Comparison of ENCODE assay signal across 21 mouse cellular contexts in genomic region chr8:61555343-61555742, GRCm38 (mm10).
DNase-seq lines count a peak whose midpoint lies in the region; ATAC-seq and TF ChIP-seq lines count a peak whose summit lies in the region.
"Had no signal": no experiment of that assay in that cellular context is flagged by ENCODE, and none has a peak within 500 bp of the region (broad histone marks: within the 10 kb centered on the region; RNA-seq: fewer than 3 reads in every experiment).

No protein-coding gene starts in this region.

- TF ChIP-seq CTCF in forebrain, postnatal 0 days (IDR thresholded peaks at IDR 0.05; ENCODE audit: low read depth): no peak

- no peak for DNase-seq in forebrain, postnatal 0 days
- no peak for DNase-seq in hindbrain, embryonic 11.5 days (ENCODE audit: low spot score)
- DNase-seq in embryonic facial prominence, embryonic 14.5 days (ENCODE audit: low spot score): no peak
- DNase-seq in left cerebral cortex, postnatal 10 days (ENCODE audit: extremely low spot score in 1 of 2, low spot score in 2 of 2): no peak
- no peak for DNase-seq in frontal cortex, postnatal 14 days (ENCODE audit: low spot score in 2 of 2)
- DNase-seq: adrenal gland, postnatal 36 days; B cell, adult 2 months; cerebellum, adult 9-10 months; layer of hippocampus, postnatal 36 days; lung, embryonic 14.5 days; thymus, postnatal 14 days had no signal

- no peak overlapping the region for H3K4me3 ChIP-seq in forebrain, embryonic 13.5 days
- H3K4me3 ChIP-seq in forebrain, postnatal 0 days (ENCODE audit: low read depth, low read length): no peak overlapping the region
- H3K4me3 ChIP-seq in hindbrain, embryonic 11.5 days (ENCODE audit: low read depth, low read length): no peak overlapping the region
- no peak overlapping the region for H3K4me3 ChIP-seq in hindbrain, embryonic 16.5 days (ENCODE audit: low read length)
- no peak overlapping the region for H3K4me3 ChIP-seq in embryonic facial prominence, embryonic 14.5 days (ENCODE audit: low read depth, low read length)
- no peak overlapping the region for H3K4me3 ChIP-seq in midbrain, embryonic 15.5 days
- H3K4me3 ChIP-seq: forebrain, embryonic 15.5 days; limb, embryonic 10.5 days; liver, embryonic 12.5 days; neural tube, embryonic 12.5 days had no signal

- intact Hi-C loops in left cerebral cortex, postnatal 10 days (cut with DNase I): no loop called here

- H3K4me2 ChIP-seq in forebrain, embryonic 13.5 days: no peak overlapping the region
- no peak overlapping the region for H3K4me2 ChIP-seq in forebrain, postnatal 0 days (ENCODE audit: low read depth)
- H3K4me2 ChIP-seq in hindbrain, embryonic 11.5 days (replicated peaks; ENCODE audit: low read depth, low read length): no peak overlapping the region
- no peak overlapping the region for H3K4me2 ChIP-seq in hindbrain, embryonic 16.5 days (ENCODE audit: low read length)
- H3K4me2 ChIP-seq in embryonic facial prominence, embryonic 14.5 days (ENCODE audit: low read depth, low read length): no peak overlapping the region
- no peak overlapping the region for H3K4me2 ChIP-seq in midbrain, embryonic 15.5 days
- H3K4me2 ChIP-seq: forebrain, embryonic 15.5 days; liver, embryonic 12.5 days; lung, embryonic 14.5 days; neural tube, embryonic 12.5 days had no signal

- H3K9me3 ChIP-seq in forebrain, embryonic 13.5 days (replicated peaks): peaks cover under 1% of the 10 kb centered on the region; the same call in 1 of the 2 replicates
- H3K9me3 ChIP-seq in forebrain, postnatal 0 days (ENCODE audit: low read length): no peaks in the 10 kb centered on the region
- no peaks in the 10 kb centered on the region for H3K9me3 ChIP-seq in hindbrain, embryonic 11.5 days (ENCODE audit: control insufficient read depth, low read length)
- no peaks in the 10 kb centered on the region for H3K9me3 ChIP-seq in hindbrain, embryonic 16.5 days (ENCODE audit: control insufficient read depth, low read length)
- H3K9me3 ChIP-seq in embryonic facial prominence, embryonic 14.5 days (ENCODE audit: control insufficient read depth, low read length): peaks cover 2% of the 10 kb centered on the region; the same call in 1 of the 2 replicates
- no peaks in the 10 kb centered on the region for H3K9me3 ChIP-seq in midbrain, embryonic 15.5 days
- H3K9me3 ChIP-seq: forebrain, embryonic 15.5 days; limb, embryonic 10.5 days; liver, embryonic 12.5 days had no signal

- ATAC-seq in forebrain, embryonic 13.5 days: peak; percentile 76; the same call in 1 of the 2 replicates
- no peak for ATAC-seq in forebrain, postnatal 0 days
- ATAC-seq in hindbrain, embryonic 11.5 days (ENCODE audit: low FRiP score): peak; percentile 63; the same call in 1 of the 2 replicates
- ATAC-seq in hindbrain, embryonic 16.5 days: no peak
- peak; percentile 22; the same call in 1 of the 2 replicates for ATAC-seq in embryonic facial prominence, embryonic 14.5 days (ENCODE audit: low read depth)
- peak; percentile 74 for ATAC-seq in midbrain, embryonic 15.5 days (replicated peaks)
- ATAC-seq: forebrain, embryonic 15.5 days; intestine, embryonic 16.5 days; liver, embryonic 12.5 days; Patski had no signal

- H3K36me3 ChIP-seq in forebrain, embryonic 13.5 days (ENCODE audit: poor library complexity, severe bottlenecking): peaks cover 1% of the 10 kb centered on the region; the same call in 1 of the 2 replicates
- H3K36me3 ChIP-seq in forebrain, postnatal 0 days (ENCODE audit: insufficient read depth): no peaks in the 10 kb centered on the region
- H3K36me3 ChIP-seq in hindbrain, embryonic 11.5 days (ENCODE audit: control insufficient read depth, insufficient read depth, low read length): no peaks in the 10 kb centered on the region
- H3K36me3 ChIP-seq in hindbrain, embryonic 16.5 days (ENCODE audit: control insufficient read depth, insufficient read depth, low read length): no peaks in the 10 kb centered on the region
- H3K36me3 ChIP-seq in embryonic facial prominence, embryonic 14.5 days (ENCODE audit: control insufficient read depth, insufficient read depth, low read length): peaks cover 3% of the 10 kb centered on the region; the same call in 1 of the 2 replicates
- no peaks in the 10 kb centered on the region for H3K36me3 ChIP-seq in midbrain, embryonic 15.5 days (replicated peaks)
- H3K36me3 ChIP-seq: forebrain, embryonic 15.5 days; liver, embryonic 12.5 days had no signal

- 46% methylated on average over 6 of the region's 6 CpGs for WGBS in forebrain, embryonic 13.5 days
- WGBS in forebrain, postnatal 0 days: 52% methylated on average over 6 of the region's 6 CpGs
- 70% methylated on average over 6 of the region's 6 CpGs for WGBS in hindbrain, embryonic 11.5 days
- WGBS in hindbrain, embryonic 16.5 days: 58% methylated on average over 6 of the region's 6 CpGs
- 47% methylated on average over 6 of the region's 6 CpGs for WGBS in embryonic facial prominence, embryonic 14.5 days
- WGBS in midbrain, embryonic 15.5 days: 30% methylated on average over 6 of the region's 6 CpGs

- no peaks in the 10 kb centered on the region for H3K27me3 ChIP-seq in forebrain, embryonic 13.5 days
- H3K27me3 ChIP-seq in forebrain, postnatal 0 days (ENCODE audit: insufficient read depth, low read length): no peaks in the 10 kb centered on the region
- H3K27me3 ChIP-seq in hindbrain, embryonic 11.5 days (ENCODE audit: control insufficient read depth, insufficient read depth, low read length): no peaks in the 10 kb centered on the region
- no peaks in the 10 kb centered on the region for H3K27me3 ChIP-seq in hindbrain, embryonic 16.5 days (replicated peaks; ENCODE audit: control insufficient read depth, insufficient read depth, low read length)
- H3K27me3 ChIP-seq in embryonic facial prominence, embryonic 14.5 days (replicated peaks; ENCODE audit: control insufficient read depth, insufficient read depth, low read length): no peaks in the 10 kb centered on the region
- H3K27me3 ChIP-seq in midbrain, embryonic 15.5 days (replicated peaks): no peaks in the 10 kb centered on the region
- H3K27me3 ChIP-seq: forebrain, embryonic 15.5 days; liver, embryonic 12.5 days; neural tube, embryonic 12.5 days; Patski had no signal

- no peak overlapping the region for H3K27ac ChIP-seq in forebrain, embryonic 13.5 days
- no peak overlapping the region for H3K27ac ChIP-seq in forebrain, postnatal 0 days (ENCODE audit: low read depth, low read length)
- H3K27ac ChIP-seq in hindbrain, embryonic 11.5 days (ENCODE audit: low read depth, low read length): no peak overlapping the region
- H3K27ac ChIP-seq in hindbrain, embryonic 16.5 days (ENCODE audit: low read depth, low read length): no peak overlapping the region
- 0 out of 2 replicates have a peak overlapping the region, but pooled peaks have one; percentile 12 for H3K27ac ChIP-seq in embryonic facial prominence, embryonic 14.5 days (replicated peaks; ENCODE audit: low read depth, low read length)
- H3K27ac ChIP-seq in midbrain, embryonic 15.5 days: no peak overlapping the region
- H3K27ac ChIP-seq: forebrain, embryonic 15.5 days; limb, embryonic 10.5 days; liver, embryonic 12.5 days; macrophage; neural tube, embryonic 12.5 days had no signal

- no peak overlapping the region for H3K9ac ChIP-seq in forebrain, embryonic 13.5 days
- no peak overlapping the region for H3K9ac ChIP-seq in forebrain, postnatal 0 days
- no peak overlapping the region for H3K9ac ChIP-seq in hindbrain, embryonic 11.5 days (ENCODE audit: low read depth, low read length)
- H3K9ac ChIP-seq in hindbrain, embryonic 16.5 days (ENCODE audit: low read depth, low read length): no peak overlapping the region
- no peak overlapping the region for H3K9ac ChIP-seq in embryonic facial prominence, embryonic 14.5 days (ENCODE audit: low read depth, low read length)
- H3K9ac ChIP-seq in midbrain, embryonic 15.5 days: no peak overlapping the region
- H3K9ac ChIP-seq: forebrain, embryonic 15.5 days; liver, embryonic 12.5 days; lung, embryonic 14.5 days; neural tube, embryonic 12.5 days had no signal

- H3K4me1 ChIP-seq in forebrain, embryonic 13.5 days: 0 out of 2 replicates have a peak, but pooled peaks cover 8% of the 10 kb centered on the region
- H3K4me1 ChIP-seq in forebrain, postnatal 0 days (ENCODE audit: insufficient read depth): no peaks in the 10 kb centered on the region
- H3K4me1 ChIP-seq in hindbrain, embryonic 11.5 days (replicated peaks; ENCODE audit: control insufficient read depth, insufficient read depth, low read length): peaks cover 2% of the 10 kb centered on the region; the same call in 1 of the 2 replicates
- peaks cover 3% of the 10 kb centered on the region; the same call in 1 of the 2 replicates for H3K4me1 ChIP-seq in hindbrain, embryonic 16.5 days (ENCODE audit: control insufficient read depth, insufficient read depth, low read depth, low read length)
- H3K4me1 ChIP-seq in embryonic facial prominence, embryonic 14.5 days (ENCODE audit: control insufficient read depth, insufficient read depth, low read length): peaks cover 44% of the 10 kb centered on the region
- H3K4me1 ChIP-seq in midbrain, embryonic 15.5 days: peaks cover 7% of the 10 kb centered on the region; the same call in 1 of the 2 replicates
- H3K4me1 ChIP-seq: forebrain, embryonic 15.5 days; neural tube, embryonic 12.5 days had no signal

Comparison
In these comparisons a context has a peak if more than half of its experiments do, and no peak if none do; other contexts are left out.
1. ATAC-seq: peak in forebrain, embryonic 13.5 days (single experiment), hindbrain, embryonic 11.5 days (single experiment), embryonic facial prominence, embryonic 14.5 days (single experiment) and midbrain, embryonic 15.5 days (single experiment); none in forebrain, postnatal 0 days (single experiment) and hindbrain, embryonic 16.5 days (single experiment).